Mouse (Mus musculus) embryonic fibroblast, embryonic 13.5 days (primary cell): Measurements from ENCODE around the gene Prelp. TPM values are rescaled to one million over a fixed set of nuclear protein-coding genes. Genes with fewer than 3 reads are reported as not detected.
A peak's percentile ranks its signal among the peaks of the same experiment; 100 is the strongest.

ENCODE experiments used
- H3K27ac ChIP-seq: 2 replicates; pipeline ENCODE4 v1.5.1; 2012; ENCODE audit warnings: low read length, control low read depth, inconsistent platforms; ENCODE audit not compliant: insufficient read depth
- H3K4me1 ChIP-seq: 2 replicates; pipeline ENCODE4 v1.6.1; 2011; ENCODE audit warnings: low read length; ENCODE audit not compliant: control insufficient read depth, insufficient read depth
- H3K4me3 ChIP-seq: 2 replicates; pipeline ENCODE4 v1.5.1; 2011; ENCODE audit warnings: mild to moderate bottlenecking, control low read depth, low read length; ENCODE audit not compliant: insufficient read depth
- CTCF ChIP-seq: IDR thresholded peaks from 2 replicates; pipeline ENCODE4 v1.5.1; 2011; ENCODE audit warnings: mild to moderate bottlenecking, control low read depth, low read length, moderate library complexity, borderline replicate concordance; ENCODE audit not compliant: insufficient read depth
- POLR2A ChIP-seq: IDR thresholded peaks from 2 replicates; pipeline ENCODE4 v1.6.1; 2011; ENCODE audit warnings: low read depth, mild to moderate bottlenecking, control low read depth, low read length, moderate library complexity
- polyA plus RNA-seq: library from polyadenylated mRNA; stranded (reverse); fragments of >200 nt; gene quantifications from 2 replicates; pipeline ENCODE4 v1.2.4, GENCODE M21; 2011; ENCODE audit warnings: low read depth; ENCODE audit not compliant: missing spikeins, insufficient read length

Prelp gene
- polyA plus RNA-seq, 1 experiment = 42.1 TPM

DNA sequence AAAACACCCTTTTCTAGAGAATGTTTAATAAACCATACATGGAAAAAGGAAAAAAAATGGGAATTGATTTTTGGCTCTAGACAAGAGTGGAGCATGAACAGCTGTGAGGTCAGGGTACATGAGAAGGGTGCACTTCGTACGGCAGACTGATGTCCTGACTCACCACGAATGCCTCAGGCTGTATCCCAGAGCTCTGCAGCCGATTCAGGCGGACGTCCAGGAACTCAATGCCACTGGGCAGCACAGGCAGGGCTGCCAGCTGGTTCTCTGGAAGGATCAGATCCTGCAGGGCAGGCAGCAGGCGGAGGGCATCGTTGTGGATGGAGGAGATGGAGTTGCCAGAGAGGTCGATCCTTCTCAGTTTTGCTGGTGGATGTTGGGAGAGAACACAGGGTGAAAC lies 20.4 kb downstream of the Prelp start:
- Histone ChIP-seq H3K4me3 (no peak overlapping the region), H3K27ac (peak overlapping the region; percentile 91), H3K4me1 (peaks cover 20% of the 10 kb centered on the region)
- TF ChIP-seq POLR2A (no peak), CTCF (no peak)

DNA sequence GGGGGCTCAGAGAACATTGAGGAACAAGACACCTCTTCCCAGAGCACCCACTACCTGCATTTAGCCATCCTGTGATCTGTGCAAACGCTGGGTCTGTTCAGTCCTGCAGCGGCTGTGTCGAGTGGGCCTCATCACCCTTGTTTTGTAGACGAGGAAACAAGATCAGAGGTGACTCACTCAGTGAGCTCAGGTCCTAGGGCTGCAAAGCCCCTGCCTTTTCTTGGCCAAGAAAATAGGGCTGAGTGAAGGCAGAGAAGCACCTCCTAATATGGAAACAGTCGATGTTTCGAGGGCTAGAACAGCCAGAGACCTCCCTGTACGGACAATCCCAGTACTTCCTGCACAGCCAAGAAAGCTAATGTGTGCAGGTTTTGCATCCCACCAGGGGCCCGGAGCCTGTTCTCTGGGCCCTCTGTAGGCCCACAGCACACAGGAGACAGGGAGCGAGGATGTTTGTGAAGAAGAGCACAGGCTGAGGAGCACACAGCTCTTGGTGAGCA lies 22.1 kb downstream of the Prelp start:
- TF ChIP-seq CTCF (no peak), POLR2A (peak; percentile 34; the same call in 1 of the 2 replicates)
- Histone ChIP-seq H3K4me3 (no peak overlapping the region), H3K4me1 (peaks cover 20% of the 10 kb centered on the region)

DNA sequence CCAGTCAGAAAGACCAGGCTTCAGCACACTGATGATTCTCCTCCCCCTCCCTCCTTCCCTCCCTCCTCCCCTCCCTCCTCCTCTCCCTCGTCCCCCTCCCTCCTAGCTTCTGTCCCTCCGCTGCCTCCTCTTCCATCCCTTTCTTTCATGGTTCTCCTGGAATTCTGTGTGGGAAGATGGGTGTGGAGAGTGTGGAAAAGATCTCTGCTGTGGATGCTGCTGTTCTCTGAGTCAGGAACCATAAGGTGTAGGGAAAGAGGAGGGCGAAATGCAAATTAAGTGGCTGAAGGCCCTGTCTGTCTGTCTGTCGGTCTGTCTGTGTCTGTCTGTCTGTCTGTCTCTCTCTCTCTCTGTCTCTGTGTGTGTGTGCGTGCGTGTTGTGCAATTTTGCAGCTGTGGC lies 23.9 kb downstream of the Prelp start:
- TF ChIP-seq CTCF (no peak), POLR2A (no peak)
- no peak overlapping the region for H3K4me3 ChIP-seq
- no peak overlapping the region for H3K27ac ChIP-seq
- H3K4me1 ChIP-seq = peaks cover 27% of the 10 kb centered on the region

More for the DNA sequence above, 22.1 kb downstream of the Prelp start:
- peak overlapping the region; percentile 91 for H3K27ac ChIP-seq

DNA sequence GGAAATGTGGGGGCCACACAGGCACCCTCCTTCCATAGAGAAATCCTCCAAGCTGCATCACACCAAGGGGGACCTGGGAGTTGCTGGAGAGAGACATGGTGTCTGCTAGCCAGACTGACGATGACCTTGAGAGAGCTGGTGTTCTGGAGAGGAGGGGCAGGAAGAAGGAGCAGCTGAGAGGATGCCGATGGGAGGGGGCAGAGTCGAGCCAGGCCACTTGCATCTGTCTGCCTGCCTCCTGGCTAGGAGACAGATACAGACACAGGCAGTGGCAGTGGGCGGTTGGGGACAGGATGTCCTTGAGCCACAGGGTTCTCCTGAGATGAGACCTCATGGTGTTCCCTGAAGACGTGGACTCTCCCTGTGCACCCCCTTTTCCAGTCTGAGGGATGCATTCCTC lies 29.7 kb downstream of the Prelp start:
- Histone ChIP-seq H3K27ac (no peak overlapping the region), H3K4me3 (no peak overlapping the region), H3K4me1 (peaks cover 11% of the 10 kb centered on the region)
- no peak for TF ChIP-seq CTCF
- TF ChIP-seq POLR2A = no peak

DNA sequence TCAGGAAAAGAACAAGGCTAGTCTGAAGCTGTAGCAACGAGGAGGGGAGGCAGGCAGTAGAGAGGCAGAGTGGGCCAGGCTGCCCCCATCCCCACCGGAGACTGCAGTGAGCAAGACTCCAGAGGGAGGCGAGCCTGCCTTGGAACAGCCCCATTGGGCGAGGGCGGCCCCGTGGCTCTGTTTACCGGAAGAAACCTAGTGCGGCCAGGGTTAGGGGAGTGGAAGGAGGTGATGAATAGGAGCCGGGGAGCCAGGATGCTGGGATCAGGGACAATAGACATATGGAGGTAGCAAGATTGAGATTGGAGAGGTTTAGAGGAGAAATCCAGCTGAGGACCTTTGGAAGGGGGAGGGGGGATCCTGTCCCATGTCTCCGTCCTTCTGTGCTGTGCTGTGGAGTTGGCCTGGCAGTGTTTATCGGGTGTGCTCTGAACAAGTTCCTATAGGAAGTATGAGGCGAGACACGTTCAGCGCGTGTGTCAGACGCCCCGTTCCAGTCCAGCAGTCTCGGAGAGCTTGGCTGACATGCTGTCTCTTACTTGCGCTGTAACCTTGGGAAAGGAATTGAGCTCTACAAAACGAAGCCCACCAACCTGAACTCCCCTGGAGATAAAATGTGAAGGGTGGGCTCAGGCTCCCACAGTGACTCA lies 31.1 kb downstream of the Prelp start:
- no peak overlapping the region for H3K27ac ChIP-seq
- H3K4me3 ChIP-seq = no peak overlapping the region
- peaks cover 11% of the 10 kb centered on the region for H3K4me1 ChIP-seq

DNA sequence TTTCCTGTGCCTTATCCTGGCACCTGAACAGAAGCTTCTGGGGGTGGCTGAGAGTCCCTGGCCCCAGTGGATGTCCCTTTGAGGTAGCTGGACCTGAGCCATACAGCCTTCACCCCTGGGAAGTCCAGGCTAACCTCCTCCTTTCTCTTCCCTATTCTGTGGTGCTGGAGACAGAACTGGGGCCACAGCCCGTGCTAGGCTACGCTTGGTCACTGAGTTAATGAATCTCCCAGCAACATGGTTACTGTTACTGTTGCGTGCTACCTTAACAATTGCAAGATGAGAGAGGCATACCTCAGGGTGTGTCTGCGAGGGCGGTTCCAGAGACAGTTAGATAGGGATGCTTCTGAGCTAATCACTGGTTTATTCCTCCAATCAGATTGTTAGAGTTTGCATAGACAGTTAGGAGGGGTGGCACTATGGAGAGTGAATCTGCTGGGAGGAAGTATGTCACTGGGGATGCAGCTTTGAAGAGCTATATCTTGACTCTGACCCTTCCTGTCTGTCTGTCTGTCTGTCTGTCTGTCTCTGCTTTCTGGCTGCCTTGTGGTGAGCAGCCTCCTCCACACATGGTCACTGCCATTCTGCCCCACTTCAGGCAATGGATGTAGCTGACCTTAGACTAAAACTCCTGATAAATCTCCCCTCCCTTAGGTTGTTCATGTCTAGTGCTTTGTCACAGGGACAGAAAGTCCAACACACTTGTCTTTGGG lies 33.5 kb downstream of the Prelp start:
- no peak overlapping the region for H3K4me3 ChIP-seq
- no peak overlapping the region for H3K27ac ChIP-seq
- no peak for TF ChIP-seq CTCF
- TF ChIP-seq POLR2A = no peak
- H3K4me1 ChIP-seq = peaks cover 4% of the 10 kb centered on the region

More for the DNA sequence above, 31.1 kb downstream of the Prelp start:
- no peak for TF ChIP-seq CTCF
- no peak for TF ChIP-seq POLR2A

DNA sequence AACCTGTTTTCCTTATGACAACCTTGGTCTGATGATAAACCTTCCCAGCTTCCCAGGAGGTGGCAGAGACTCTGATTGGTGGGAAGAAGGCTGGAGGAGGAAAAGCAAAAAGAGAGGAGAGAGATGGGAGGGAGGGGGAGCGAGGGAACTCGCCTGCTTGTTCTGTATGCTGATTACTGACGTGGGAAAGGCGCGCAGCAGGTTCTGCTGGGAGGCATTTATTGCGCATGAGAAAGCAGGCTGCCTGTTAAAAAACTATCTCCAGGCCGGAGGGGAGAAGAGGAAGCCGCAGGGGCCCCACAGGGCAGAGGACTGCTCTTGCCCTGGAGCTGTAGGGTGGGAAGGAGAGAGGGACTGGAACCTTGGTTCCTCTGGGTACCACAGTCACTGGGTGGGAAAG lies 34.2 kb downstream of the Prelp start:
- no peak overlapping the region for H3K27ac ChIP-seq
- TF ChIP-seq CTCF (no peak), POLR2A (no peak)
- 0 out of 2 replicates have a peak, but pooled peaks cover 3% of the 10 kb centered on the region for H3K4me1 ChIP-seq
- no peak overlapping the region for H3K4me3 ChIP-seq

DNA sequence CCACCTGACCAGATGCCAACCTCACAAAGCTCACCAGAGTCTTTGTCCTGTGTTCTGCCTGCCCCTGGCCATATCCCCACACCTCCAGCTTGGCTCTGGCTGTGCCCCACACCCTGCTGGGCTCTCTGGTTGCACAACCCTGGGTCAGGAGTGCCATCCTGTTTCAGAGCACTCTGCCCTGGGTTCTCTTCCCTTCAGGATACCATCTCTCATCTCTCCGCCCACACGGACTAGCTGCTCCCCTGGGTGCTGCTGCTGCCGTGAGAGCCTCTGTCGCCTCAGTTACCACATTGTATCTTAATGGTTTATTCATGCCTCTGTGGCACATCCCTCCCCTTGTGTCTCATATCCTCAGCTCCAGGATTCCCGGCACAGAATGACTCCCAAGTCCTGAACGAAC lies 34.8 kb downstream of the Prelp start:
- Histone ChIP-seq H3K4me3 (no peak overlapping the region), H3K4me1 (0 out of 2 replicates have a peak, but pooled peaks cover 3% of the 10 kb centered on the region), H3K27ac (no peak overlapping the region)
- TF ChIP-seq POLR2A (no peak), CTCF (no peak)

DNA sequence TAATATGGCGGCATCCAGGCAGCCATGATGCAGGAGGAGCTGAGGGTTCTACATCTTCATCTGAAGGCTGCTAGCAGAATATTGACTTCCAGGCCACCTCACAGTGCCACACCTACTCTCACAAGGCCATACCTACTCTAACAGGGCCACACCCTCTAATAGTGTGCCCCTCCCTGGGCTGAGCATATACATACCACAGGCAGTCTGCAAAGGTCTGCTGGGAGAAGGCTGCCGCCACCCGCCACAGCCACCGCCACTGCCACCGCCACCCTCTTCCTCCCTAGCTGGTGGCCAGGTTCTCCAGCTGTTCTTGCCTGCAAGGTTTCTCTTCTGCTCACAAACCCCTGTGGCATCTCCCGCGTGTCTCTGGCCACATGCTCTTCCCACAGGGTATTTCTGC lies 35.4 kb downstream of the Prelp start:
- TF ChIP-seq CTCF (no peak), POLR2A (no peak)
- H3K4me1 ChIP-seq = 0 out of 2 replicates have a peak, but pooled peaks cover 3% of the 10 kb centered on the region
- H3K27ac ChIP-seq = no peak overlapping the region
- H3K4me3 ChIP-seq = no peak overlapping the region

DNA sequence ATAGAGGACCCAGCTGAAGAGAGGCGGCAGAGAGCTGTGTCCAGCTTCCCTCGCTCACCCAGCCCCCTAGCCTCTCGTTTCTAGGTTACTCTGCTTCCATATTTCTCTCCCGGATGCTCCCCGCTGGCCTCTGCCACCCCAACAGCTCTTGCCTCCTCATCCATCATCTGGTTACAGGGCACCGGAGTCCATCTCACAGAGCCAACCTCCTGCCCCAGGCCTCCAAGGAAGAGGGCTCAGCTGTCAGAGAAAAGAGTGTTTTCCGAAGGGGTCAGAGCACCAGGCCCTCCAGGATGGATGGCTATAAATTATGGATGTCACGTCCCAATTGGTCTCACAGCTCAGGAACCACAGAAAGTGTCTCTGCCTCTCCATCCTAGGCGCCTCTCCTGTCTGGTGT lies 36.5 kb downstream of the Prelp start:
- Histone ChIP-seq H3K4me1 (no peaks in the 10 kb centered on the region), H3K27ac (no peak overlapping the region), H3K4me3 (no peak overlapping the region)
- TF ChIP-seq CTCF = no peak
- no peak for TF ChIP-seq POLR2A
